Mouse (Mus musculus): Measurements from ENCODE around the gene Paics.
A peak's percentile ranks its signal among the peaks of the same experiment; 100 is the strongest.
"Not testable (repeated sequence)": the region's sequence is repeated elsewhere in the genome, so short reads cannot be mapped to it uniquely, and the experiment has no call there.

Gene Paics

DNA sequence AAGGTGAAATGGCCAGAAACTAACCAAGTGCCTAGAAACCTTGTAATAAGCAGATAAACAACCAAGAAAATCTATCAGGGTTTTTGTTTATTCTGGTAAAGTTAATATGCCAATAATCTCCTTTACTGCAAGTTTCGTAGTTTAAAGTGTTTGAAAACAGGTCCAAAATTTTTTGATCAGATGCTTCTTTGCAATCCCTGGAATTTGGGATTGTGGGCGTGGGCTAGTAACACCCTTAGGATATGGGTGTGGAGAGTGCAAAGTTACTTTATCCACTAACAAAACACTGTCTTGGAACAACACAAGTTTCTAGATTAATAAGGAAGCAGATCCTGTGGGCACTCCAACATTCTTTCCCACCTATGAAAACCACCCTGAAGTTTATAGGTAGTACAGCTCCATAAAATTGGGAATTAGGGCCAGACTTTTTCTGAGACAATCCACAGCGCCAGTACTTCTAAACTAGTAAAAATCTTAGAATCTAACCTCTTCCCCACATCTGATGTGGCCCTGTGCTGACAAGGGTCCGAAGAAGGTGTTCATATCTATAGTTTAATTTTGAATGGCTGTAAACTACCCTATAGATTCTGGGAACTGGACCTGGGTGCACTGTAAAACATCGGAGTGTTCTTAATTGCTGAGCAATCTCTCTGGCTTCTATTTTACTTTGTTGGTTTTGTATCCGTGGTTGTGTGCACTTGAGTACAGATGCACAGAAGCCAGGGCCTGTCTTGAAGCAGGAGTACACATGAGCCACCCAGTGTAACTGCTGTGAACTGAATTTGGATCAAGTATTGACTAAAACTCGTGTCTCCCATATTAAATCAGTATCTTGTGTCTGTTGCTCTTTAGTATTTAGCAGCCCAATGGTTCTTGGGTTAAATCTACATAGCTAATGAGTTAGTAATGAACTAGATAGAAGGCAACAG, 1.3 kb downstream of the Paics start:
- DNase-seq = no peak

DNA sequence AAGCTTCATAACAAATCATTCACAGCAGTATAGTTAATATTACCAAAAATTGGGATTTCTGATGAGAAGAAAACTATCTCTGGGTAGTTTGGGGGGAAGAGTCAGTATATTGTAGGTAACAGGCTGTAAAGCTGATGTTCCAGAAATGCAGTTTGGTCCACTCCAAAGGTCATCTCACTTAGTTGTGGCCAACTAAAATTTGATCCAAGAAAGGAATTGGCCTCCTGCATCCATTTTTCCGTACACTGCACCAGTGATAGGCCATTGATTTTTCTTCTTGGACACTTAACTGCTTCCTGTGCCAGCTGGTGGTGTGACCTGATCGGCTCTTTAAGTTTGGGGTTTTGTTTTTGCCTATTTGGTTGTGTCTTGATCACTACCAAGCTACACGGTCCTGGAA, 2.7 kb downstream of the Paics start:
- no peak for DNase-seq

DNA sequence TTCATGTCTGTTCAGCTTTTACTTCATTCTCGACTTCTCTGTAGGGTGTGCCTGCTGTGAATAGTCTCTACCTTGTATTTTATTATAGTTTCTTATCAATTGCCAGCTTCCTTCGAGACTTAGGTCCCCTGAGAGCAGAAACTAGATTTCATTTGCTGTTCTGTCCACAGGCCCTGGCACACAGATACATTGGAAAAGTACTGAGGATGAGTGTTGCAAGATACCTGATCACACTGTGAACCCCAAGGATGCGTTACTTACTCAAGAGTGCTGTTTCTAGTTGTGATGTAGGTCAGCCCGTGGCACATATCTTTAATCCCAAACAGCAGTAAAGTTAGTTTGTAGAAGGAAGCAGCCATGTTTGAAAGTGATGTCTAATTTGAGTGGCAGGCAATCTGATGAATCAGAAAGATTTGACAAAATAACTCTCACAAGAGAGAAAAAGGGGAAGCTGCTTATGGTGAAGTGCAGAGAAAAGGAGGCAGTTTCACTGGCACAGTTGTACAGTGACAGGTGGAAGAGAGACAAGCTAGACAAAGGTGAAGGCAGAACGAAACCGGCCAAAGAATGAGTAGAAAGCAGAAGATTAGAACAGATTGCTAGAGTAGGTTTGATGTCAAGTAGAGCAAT, 3.3 kb downstream of the Paics start:
- DNase-seq = no peak

GRCm38 (mm10) chr5:76955474-76955873, 4.4 kb downstream of the Paics start:
- DNase-seq = no peak

DNA sequence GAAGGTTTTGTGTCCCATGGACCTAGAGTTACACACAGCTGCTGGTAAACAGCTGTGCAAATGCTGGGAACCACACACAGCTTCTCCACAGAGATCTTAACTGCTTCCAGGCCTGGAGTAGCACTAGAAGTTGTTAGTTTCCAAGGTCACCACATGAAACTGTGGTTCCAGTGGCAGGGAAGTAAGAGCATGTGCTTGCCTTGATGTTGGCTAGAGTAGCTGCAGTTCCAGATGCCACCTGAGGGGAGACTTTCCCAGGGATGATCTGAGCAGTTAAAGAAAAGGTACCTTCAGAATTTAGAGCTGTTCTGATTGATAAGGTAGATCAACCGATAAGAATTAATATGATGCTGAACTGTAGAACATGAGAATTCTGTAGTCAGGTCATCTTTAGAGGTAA, 6.8 kb downstream of the Paics start:
- DNase-seq = no peak

DNA sequence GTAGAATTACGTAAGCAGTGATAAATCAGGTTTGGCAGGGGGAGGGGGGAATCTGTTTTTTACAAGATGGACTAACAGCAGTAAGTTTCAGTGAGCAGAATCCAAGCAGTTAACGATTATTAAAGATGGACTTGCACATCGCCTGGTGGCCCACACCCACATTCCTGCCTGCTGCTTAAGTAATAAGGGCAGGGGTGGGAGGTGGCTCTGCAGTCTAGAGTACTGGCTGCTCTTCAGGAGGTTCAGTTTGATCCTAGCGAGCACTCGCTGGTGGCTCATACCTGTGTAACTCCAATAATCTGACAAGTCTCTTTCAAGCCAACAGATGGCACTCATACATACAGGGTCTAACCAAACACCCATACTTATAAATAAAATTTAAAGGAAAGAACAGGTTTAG, 8.5 kb downstream of the Paics start:
- DNase-seq = no peak

DNA sequence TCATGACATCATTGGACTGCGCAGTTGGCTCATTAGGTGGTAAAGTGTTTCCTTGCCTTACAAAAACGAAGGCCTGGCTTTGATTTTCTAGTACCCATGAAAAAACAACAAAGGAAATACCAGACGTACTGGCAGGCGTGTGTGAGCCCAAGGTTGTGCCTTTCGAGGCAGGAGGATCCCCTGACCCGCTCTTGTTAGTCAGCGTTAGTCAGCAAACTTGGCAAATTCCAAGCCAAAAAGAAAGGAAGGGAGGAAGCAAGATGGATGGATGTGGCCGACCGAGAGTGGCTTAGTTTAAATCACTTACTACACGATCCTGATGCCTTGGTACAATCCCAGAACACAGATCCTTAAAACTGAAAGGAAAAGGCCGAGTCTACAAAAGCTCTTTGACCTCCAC, 11.4 kb downstream of the Paics start:
- no peak for DNase-seq

DNA sequence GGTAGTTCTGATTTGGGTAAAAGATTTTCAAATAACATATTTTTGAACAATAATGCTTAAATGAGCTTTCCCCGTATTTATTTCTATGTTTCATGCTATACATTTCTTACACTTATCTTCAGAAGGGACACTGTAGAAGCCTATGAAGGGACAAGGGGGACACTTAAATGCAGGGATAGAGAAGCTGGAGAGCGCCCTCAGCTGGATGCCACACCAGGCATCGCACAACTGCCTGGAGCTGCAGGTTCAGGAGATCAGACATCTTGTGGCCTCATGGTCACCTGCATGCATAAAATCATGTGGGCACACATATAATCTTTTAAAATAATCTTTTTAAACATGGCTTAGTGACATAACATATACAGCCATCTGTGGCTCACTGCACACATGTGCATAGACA, 13.5 kb downstream of the Paics start:
- DNase-seq = no peak

DNA sequence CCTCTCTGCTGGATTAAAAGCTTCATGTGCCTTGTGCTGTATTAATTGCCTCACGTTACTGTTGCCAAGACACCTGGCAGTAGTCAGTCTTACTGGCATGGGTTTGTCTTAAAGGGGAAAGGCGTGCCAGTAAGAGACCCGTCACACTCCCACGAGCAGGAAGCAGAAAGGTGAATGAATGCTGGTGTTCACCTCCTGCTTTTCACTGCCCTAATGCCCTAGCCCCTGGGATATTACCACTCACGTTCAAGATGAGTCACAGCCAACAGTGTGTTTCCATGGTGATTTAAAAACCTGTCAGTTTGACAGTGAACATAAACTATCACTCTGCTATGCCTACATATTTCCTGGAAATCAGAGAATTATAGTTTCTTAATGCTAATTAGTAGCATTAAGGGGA, 18.1 kb downstream of the Paics start:
- DNase-seq = no peak

GRCm38 (mm10) chr5:76971115-76971514, 20.0 kb downstream of the Paics start:
- not testable (repeated sequence) for DNase-seq

DNA sequence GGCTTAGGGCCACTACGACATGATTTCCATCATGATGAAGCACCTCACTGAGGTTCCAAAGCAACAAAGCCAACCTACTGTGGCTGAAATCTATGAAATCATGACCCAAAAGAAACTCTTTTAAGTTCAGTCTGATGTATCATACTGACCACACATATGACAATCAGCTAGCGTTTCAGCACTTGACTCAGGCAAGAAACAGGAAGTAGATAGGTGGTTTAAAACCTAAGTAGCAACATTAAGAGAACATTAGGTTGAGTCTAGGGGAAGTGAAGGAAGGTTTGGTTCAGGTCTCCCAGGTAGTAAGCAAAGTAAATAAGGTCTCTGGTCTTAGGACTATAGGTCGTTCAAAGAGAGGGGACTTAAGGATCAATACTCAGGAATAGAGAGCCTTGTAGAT, 22.4 kb downstream of the Paics start:
- DNase-seq = no peak

- no peak for DNase-seq
Measured at GRCm38 (mm10) chr5:76974207-76974553, 23.1 kb downstream of the Paics start.

DNA sequence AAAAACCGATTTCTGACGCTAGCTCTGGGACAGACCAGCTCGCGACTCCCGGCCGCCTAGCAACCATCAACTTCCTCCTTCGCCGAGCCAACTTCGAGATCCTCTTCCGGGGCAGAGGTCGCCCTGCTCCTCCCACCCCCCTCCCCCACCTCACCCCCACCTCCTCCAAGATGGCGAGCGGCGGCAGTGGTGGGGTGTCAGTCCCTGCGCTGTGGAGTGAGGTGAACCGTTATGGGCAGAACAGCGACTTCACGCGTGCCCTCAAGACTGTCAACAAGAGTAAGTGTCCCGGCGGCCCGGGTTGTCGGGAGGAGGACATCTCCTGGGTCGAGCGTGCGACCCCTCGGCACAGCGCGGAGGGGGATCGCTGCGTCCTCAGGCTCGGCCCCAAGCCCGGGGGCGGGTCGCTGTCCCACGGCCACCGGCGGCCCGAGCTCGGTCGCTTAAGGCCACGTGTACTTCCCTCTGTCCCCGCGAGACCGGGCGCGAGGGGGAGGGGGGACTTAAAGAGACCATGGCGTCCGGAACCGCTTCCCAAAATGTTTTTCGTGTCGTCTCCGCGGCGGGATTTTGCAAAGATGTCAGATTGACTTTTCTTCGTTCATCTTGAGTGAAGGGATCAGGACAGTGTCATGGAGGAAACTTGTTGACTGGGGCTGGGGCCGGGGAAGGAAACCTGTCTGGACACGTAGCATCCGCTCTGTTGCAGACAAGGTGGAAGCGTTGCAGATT, 23.6 kb downstream of the Paics start, which contains the start of gene Srp72:
Gene Srp72 (plus strand): TSS at position 130 of the 732 bp plus-strand sequence.
- DNase-seq = peak; percentile 87

DNA sequence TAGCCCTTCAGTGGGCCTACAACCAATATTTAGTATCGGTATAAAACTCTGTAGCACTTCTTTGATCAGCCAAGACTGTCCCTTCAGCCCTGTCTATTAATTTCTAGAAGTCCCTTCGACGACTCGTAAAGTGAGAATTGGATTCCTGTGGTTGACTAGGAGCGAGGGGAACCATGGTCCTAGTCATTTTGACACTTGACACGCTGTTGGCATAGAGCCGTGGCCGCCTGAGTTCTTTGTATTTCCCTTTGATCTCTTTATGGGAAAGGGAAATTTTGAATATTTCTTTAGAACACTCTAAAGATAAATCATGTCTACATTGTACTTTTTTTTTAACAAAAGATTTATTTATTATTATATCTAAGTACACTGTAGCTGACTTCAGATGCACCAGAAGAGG, 24.6 kb downstream of the Paics start:
- DNase-seq = no peak

DNA sequence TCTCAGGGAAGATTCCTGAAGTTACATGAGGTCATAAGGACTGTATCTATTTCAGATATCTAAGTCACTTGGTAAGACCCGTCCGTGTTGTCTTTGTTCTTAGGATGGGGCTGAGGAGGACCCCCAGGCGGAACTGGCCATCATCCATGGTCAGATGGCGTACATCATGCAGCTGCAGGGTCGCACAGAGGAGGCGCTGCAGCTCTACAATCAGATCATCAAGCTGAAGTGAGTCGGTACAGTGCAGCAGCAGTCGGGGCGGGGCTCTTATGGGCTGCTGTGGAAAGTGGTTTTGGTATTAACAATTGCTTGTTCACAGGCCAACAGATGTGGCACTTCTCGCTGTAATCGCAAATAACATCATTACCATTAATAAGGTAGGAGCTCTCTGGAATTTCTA, 32.9 kb downstream of the Paics start:
- no peak for DNase-seq

- peak; percentile 28 for DNase-seq
Measured at GRCm38 (mm10) chr5:76990789-76991188, 39.7 kb downstream of the Paics start.

- no peak for DNase-seq
Measured at GRCm38 (mm10) chr5:76993174-76993814, 42.2 kb downstream of the Paics start.

DNA sequence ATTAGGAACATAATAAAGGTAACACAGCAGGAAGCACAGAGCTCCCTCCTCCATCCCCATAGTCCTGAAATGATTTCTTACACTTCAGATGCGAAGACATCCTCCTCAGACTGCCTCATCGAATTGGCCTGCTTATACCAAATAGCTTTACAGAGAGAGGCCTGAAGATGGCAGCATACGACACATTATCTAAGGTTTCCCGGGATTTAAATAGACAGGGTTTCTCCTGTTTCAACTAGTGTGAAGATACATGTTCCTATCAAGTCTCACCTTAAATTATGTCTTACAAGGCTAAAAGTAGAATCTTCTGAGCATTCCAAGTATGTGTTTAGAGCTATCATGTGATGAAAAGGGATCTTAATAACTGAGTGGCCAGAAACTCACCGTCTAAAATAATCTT, 47.3 kb downstream of the Paics start:
- no peak for DNase-seq

DNA sequence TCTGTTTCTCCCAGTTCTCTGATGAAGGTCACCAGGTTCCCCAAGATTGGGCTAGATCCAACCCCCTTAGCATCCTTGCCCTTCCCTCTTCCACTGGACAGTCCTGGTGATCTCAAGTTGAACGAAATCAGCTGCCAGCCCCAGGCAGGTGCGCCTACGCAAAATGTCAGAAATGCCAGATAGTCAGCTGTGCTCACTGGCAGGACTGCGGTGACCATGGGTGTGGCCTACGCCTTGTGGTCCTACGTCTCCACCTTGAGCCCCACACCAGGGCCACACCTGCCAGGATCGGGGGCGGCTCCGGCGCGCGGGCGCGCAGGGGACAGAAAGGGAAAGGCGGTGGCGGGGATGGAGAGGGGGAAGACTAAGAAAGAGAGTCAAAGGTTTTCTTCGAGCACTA, 50.1 kb downstream of the Paics start:
- no peak for DNase-seq

DNA sequence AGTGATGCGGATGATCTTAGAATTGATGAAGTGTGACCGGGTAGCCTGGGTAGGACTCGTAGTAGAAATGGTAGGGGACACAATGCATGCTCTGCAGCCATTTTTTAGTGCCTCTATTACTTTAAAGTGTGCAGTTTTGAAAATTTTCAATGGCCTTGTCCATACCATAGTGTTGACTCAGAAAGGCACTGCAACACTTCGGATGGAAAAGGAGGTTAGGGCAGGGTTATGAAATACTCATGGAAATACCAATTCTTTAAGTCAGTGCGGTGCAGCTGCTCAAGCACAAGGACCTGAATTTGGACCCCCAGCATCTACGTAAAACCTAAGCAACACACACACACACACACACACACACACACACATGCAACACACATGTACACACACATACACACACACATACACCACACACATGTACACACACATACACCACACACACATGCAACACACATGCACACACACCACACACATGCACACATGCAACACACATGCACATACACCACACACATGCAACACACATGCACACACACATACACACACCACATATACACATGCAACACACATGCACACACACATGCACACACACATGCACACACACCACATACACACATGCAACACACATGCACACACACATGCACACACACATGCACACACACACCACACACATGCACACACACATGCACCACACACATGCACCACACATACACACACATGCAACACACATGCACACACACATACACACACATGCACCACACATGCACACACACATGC, 53.1 kb downstream of the Paics start, which contains the start of gene Arl9:
Gene Arl9 (plus strand): TSS at position 5 of the 771 bp plus-strand sequence.
- DNase-seq = no peak

DNA sequence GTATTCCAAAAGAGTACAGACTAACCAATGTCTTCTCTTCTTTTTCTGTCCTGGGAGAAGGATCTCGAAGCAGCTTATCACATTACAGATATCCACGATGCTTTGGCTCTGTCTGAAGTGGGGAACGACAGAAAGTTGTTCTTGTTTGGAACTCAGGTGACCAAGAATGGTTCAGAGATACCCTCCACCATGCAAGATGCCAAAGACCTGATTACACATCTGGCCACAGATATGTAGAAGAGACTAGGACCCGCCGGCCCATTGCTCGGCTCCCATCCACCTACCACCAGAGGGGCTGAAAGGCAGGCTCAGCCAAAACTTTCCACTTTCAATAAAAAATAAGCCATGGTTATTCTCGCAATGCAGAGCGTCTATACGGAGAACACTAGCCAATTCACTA, 59.2 kb downstream of the Paics start:
- DNase-seq = no peak

- no peak for DNase-seq
Measured at GRCm38 (mm10) chr5:77011082-77011481, 60.0 kb downstream of the Paics start.

Measured in layer of hippocampus, adult 9-11 months (tissue).